Mouse (Mus musculus) lung, adult 2 months (tissue): ENCODE measurements around the gene Rin2.

ENCODE experiments used
- CTCF ChIP-seq: fragments of 200-500 bp; IDR thresholded peaks from 2 replicates; pipeline ENCODE4 v1.5.1; 2011; ENCODE audit warnings: mild to moderate bottlenecking, low read length, control low read depth; ENCODE audit not compliant: insufficient read depth
- POLR2A ChIP-seq: fragments of 200-500 bp; IDR thresholded peaks from 2 replicates; pipeline ENCODE4 v1.6.1; 2011; ENCODE audit warnings: low read depth, mild to moderate bottlenecking, control low read depth, low read length, borderline replicate concordance; ENCODE audit errors: extremely low read depth

DNA sequence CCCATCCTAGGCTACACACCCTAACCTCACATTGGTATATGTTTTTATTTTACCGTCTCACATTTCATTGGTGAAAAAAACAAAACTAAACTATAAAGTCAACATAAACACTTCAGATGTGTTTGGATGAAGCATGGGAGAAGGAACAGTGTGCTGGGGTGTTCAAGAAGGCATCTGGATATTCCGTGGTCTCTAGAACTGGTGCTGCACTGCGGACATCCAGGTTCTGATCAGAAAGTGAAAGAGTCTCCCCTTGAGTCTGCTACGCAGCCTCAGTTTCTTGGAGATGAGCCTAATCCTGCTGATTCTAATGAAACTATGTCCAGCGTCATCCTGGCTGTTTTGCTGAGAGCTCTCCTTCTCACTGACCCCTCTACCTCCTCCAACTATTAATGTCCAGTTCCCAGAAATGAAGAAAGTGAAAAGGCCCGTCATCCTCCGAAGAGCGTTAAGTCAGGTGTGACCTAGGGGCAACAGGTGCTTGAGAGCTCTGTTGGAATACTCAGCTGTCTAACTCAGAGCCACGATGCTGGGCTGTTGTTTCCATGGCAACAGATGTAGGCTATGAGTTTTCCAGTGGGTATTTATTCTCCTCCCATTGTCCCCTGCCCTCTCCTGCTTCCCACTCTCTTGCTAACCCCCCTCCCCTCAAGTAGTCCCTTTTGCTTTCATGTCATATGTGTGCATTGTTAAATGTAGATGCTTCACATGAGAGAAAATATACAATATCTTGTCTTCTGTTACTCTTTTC is 164.7 kb downstream of the Rin2 start:
- TF ChIP-seq POLR2A (no peak), CTCF (no peak)
